Mouse (Mus musculus) cerebellum, adult 11-12 months (tissue): ENCODE measurements at regions not wholly inside any gene's neighbourhood (a gene's known extent, or its start where the extent isn't known, plus 50 kb on each side); places are given as distances from the start of the nearest gene placed in this dataset.
A peak's percentile ranks its signal among the peaks of the same experiment; 100 is the strongest.
"Not testable (repeated sequence)": the region's sequence is repeated elsewhere in the genome, so short reads cannot be mapped to it uniquely, and the experiment has no call there.

Source experiments
- DNase-seq: peaks from one replicate; pipeline ENCODE4 v3.0.0; 2022

DNA sequence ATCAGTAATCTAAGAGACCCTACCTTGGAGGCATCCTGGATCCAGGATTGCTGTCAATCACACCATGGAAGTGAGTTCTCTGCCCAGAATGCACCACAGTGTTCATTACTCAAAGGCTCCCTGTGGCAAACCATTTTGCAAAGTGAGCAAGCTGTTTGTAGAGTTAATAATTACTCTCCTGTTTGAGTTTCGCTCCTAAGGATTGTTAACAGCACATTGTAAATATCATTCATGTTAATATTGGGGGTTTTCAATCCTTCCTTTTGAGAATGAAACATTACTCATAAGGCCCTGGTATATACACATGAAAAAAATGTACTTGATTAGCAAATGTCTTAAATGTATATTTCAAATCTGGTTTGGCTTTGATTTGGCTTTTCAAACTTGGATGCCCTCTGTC is 58.1 kb upstream of the Clstn2 start:
- no peak for DNase-seq

DNA sequence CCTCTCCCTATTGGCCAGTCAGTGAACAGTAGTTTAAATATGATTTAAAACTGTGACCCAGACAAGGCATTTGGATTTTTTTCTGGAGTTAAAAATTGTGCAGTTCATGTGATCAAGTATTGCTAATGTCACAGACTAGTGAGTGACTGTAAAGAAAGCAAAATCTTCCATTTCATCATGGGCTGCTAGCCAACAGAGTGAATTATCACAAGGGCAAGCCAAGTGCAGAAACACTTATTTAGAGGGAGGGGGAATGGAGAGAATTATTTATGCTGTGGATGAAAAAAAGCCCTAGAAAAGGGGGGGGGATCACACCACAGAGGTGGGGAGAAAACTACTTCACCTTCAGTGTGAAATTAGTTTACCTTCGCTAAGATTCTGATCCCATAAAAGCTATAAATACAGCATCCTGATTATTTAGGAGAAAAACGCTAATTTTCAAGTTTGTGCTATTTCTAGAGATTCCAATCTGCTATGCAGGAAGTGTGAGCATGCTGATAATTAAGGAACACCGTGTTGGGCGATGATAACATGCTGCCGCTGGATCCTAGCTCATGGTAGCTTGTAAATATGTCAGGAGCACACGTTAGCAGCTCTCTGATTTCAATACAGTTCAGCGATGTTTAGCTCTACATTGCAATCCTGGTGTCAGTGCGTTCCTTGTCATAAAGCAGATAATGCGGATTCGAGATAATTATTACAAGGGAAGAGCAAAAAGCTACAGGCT is 62.2 kb upstream of the Clstn2 start:
- no peak for DNase-seq

DNA sequence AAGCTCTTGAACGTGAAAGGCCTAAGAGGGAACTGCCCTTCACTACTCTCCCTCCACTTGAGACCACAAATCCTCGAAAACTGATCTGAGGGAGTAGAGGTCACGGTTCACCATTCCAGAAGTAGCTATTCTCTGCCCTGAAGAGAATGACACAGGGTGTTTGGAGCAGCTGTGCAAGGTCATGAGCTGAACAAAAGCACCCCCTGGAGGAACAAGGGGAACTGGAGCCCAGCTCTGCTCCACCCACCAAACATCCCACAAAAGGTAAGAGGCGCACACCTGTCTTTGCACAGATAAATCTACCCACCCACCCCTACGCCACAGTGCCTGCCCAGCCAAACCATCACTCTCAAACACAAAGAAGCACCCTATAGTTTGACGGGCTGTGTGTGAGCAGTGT is 90.4 kb upstream of the Clstn2 start:
- DNase-seq: peak; percentile 13

DNA sequence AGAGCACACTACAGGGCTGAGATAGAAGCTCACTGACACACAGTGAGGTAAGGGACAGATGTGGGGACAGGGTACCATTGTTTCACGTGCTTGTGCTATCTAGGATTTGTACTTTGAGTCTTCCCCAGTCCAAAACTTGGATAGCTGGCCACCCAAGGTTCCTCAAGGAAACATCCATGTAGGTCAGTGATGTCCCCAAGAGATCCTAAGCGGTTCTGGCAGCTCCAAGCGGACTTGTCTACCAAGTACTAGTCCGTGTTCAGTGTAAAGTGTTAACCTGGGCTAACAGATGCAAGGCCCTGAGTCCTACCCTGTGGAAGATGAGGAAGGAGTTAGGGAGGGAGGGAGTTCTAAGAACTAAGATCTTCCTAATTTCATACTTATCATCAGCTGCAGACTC is 96.6 kb upstream of the Clstn2 start:
- no peak for DNase-seq

DNA sequence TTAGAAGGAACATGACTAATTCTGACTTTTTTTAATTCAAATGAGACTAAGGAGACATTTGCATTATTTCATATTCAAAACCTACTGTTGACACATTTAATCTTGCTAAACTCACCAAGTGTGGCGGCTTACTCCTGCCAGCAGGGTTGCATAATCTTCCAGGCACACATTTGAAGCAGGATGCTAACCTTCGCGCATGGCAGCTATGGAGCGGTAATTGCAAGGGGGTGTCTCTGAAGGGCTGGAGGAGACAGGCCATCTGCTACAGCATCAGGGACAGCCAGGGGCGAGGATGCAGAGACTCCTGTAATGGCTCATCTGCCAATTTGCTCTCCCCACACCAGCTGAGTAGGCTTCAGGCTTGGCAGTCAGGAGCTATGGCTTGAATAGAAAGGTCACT is 97.9 kb upstream of the Clstn2 start:
- peak; percentile 86 for DNase-seq

DNA sequence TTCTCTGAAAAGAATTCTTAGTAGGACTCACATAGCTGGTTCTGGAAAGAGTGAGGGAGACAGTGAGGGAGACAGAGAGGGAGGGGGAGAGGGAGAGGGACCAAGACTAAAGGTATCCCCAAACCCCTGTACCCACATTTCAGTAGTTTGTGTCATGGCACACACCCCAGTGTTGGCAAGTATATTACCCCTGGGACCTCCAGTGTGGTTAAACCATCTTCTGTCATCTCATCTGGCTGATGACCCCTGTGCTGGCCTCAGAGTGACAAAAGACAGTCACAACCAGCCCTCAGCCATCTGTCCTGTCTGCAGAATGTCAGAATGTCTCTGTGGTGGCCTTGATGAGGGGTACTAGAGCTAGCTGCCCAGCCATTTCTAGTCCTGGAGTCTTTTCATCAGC is 107.6 kb upstream of the Clstn2 start:
- no peak for DNase-seq

DNA sequence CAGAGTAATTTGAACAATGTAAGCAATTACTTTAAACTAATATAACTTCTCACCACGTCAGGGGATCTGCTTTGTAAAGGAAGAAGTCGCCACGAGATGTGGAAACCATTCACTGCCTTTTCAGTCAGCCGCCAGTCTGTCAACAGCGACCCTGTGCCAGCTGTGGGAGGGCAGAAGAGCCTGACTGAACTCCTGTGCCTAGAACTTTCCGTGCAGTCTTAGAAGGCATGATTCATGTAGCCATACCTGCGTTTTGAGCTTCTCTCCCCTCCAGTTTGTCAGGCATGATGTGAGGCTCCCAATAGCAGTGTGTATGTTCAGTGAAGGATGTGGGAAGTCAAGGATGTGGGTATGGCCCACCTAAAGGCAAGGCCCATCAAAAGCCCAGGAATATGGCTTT is 109.1 kb upstream of the Clstn2 start:
- no peak for DNase-seq

DNA sequence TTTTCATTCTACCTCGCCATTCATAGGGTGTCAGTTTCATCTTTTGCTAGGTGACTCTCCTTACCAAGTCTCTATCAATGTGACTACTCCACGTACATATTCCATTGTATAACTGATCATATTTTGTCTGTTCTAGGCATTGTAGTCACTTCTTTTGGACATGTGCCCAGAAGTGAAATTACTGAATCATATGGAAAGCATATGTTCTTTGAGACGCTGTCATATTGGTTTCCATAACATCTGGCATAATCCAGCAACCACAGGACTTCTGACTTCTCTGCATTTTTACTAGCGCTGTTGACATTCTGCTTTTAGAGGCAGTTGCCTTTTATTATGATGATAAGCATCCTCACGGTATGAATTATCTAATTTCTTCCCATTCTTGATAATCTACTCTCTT is 113.9 kb upstream of the Clstn2 start:
- DNase-seq: no peak

DNA sequence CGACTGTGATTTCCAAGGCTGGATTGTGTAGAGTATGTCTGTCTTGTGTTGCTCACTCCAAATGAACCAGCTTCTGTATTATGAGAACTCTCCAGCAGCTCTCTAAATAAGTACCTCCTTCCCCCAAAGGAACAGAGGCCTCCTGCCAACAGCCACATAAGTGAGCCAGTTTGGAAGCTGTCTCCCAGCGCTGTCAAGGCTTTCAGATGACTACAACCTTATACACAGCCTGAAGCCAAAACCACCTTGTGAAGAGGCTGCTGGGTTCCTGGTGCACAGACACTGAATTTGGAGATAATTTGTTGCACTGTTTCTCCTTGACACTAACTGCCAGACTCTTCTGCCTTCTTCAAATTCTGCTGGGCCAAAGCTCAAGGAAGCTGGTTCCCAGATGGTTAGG is 125.4 kb upstream of the Clstn2 start:
- DNase-seq: no peak

DNA sequence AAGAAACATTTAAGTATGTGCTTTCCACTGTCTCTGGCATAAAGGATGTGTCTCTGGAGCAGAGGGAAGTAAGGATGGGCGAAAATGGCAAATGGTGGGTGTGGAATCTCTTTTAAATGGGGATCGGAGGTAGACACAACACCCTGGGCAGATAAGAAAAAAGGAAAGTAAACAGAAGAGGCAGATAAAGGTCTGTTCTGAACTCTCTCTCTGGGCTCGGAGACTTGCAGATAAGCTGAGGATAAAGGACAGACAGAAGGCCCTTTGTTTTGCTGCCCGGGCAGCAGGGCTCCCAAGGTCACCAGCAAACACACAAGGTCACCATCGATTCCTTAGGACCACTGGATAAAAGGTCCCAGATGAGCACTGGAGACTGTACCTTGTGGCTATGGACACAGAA is 122.7 kb upstream of the Nmnat3 start:
- DNase-seq: no peak

DNA sequence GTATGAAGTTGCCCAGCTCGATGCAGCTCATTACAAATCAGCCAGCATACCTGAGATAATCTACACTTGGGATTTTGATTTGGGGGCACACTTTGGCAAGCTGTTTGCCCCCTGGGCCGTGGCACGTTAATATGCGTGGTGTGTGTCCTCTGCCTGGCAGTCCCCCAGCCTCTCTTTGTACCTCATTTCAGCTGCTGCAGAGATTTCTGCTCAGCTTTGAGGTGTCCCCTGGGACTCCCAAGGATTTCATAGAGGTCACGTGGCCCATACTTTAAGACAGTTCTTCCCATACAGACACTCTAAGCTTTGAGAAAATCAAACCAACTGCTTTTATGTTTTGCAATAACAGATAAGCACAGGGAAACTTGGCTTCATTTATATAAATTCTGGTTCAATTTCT is 113.2 kb upstream of the Nmnat3 start:
- DNase-seq: no peak

DNA sequence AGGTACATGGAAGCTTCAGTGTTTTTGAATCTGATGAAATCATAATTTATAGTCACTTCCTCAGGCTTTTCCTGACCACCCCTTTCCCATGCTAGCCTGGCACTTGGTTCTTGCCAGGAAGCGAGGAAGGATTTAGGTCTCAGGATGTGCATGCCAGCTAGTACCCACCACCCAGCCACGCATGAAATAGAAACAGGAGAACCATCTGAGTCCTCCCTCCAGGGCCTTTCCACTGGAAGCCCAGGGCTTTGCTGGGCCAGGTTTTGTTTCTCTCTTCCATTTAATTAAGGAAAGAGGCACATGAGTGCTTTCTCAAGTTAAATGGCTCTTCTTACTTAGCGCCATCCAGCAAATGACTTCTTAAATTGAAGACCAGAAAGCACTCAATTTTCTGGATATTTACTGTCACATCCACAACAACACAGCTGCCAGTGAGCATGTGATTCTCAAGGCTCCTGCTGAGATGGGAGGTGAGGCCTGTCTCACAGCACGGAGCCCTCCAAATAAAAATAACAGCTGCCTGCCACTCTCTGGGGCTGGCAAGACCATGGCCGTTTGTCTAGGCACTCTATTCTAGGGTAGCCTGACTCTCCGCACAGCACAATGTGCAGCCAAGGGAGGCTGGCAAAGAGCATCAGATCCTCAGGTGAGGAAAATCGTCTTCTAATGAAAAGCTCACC is 110.4 kb upstream of the Nmnat3 start:
- DNase-seq: no peak

DNA sequence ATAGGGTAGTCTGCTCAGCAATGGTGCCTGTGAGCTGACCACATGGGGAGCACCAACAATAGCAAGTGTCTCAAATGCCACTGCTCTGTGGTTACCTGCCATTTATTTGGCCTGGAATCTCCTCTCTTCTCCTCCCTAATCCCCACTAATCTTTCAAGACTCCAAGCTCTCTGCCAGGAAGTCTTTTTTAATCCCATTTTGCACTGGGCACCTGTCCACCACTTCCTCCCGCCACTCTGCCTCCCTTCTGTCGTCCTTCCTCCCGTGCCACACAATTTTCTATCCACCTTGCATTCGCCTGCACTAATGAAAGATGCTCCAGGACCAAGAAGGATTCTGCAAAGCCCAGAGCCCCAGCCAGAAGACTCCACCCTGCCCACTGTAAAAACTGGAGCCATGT is 106.5 kb upstream of the Nmnat3 start:
- peak; percentile 61 for DNase-seq

DNA sequence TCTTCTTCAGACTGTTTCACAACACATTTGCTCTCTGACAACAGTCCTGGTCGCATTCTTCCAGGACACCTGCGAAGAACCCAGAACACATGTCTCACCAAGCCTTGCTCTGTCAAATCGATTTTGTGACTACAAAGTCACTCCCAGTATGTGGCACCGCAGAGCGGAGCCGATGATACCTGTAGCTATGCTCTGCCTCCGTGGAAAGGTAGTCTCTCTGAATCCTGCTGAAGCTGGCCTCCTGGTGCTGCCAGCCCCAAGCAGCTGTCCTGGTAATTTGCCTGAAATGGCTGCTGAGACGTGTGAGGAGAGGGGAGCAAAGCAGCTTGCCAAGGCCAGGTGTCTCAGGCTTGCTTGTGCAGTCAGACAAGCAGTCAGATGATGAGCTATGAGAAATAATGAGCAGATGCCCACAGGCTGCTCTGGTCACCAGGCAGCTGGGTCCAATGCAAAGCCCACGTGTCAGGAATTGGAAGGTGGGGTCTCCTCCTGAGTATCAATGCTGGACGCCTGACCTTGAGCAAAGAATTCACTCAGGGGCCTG is 100.4 kb upstream of the Nmnat3 start:
- DNase-seq: no peak

DNA sequence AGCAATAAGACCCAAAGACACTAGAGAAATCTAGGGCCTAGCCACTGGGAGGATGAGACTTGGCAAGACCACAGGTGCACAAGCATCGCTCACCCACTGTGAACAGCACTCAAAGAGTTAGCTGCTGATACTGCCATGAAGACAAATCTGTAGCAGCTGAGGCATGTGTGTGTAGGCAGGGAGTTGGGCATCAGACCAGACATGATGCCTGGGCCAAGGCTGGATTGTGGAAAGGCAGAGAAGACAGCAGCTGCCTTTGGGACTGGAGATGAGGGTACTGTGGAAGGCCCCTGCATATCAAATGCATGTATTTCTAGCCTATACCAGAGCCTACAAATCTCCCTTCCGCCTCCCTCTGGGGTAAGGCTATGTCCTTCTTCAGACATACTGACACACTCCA is 92.9 kb upstream of the Nmnat3 start:
- DNase-seq: no peak

DNA sequence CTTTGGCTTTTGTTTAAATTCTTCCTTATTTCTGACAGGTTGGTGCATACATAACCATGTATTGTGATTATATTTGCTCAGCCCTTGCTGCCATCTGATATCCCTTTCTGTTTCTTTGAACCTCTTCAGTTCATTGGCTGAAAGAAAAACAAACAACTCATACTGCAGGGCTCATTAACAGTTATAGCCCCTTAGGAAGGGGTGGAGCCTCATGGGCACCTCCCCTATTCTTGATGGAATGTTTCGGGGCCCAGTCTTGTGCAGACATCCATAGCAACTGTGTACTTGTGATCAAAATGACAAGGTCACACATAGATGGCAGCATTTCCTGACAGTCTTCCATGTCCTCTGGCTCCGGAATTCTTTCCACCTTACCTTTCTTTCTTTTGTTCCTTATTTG is 68.4 kb upstream of the Nmnat3 start:
- DNase-seq: no peak

DNA sequence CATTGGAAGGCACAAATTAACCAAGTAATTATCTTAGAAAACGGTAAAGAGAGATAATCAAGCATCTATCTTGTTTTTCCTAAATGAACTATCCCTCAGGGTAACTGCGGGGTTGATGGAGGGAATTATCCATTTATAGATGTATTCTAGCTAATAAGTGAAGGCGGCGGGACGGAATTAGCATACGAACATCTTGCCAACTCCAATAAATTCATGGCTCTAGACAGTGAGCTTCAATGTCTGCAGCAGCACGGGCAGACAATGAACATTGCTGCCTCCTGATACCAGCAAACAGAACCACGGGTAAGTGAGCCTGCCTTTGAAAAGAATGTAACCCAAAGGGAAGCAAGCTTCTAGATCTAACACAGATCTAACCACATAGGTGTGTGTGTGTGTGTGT is 66.9 kb upstream of the Nmnat3 start:
- no peak for DNase-seq

DNA sequence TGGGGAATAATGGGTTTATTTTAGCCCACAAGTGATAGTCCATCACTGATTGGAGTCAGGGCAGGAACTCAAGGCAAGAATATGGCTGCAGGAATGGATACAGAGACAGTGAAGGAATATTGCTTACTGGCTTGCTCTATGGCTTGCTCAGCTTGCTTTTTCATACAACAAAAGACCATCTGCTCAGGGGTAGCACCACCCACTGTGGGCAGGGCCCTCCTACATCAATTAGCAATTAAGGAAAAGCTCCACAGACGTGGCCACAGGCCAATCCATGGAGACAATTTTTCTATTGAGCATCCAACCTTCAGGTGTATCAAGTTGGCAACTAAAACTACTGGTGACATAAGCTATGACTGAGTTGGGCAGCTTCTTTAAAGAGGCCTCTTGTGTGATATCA is 65.5 kb upstream of the Nmnat3 start:
- no peak for DNase-seq

DNA sequence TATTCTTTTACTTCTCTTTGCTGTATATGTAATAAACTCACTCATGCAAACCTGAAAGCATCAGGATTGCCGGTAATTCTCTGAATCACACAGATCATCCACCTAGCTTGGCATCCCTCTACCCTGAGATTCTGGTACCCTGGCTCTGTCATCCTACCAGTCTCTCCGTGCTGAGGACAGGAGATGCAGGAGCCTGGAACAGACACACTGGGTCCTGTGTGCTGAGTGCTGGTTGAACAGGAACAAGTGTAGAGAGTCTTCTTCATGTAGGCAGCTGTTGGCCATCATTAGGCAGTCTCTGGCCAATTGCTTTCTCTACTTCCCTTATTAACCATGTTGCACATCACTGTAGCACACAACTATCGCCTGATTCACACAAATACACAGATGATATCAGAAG is 59.0 kb upstream of the Nmnat3 start:
- DNase-seq: no peak

DNA sequence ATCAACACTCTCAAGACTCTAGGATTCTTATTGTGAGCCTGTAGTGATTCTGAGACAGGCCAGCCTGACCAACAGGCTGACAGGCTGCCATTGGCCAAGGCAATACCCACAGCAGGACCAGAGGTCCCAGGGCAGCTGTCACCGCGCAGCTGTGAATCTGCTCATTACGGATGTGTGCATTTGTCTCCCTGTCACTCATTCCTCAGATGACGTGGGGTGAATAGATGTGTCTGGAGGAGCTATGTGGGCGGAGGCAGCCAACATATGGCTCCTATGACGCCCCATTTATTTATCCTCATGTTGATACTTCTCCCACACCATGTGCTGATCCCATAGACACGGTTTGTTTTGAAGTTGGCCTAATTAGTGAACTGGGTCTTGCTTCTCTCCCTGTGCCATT is 58.3 kb upstream of the Nmnat3 start:
- DNase-seq: no peak

DNA sequence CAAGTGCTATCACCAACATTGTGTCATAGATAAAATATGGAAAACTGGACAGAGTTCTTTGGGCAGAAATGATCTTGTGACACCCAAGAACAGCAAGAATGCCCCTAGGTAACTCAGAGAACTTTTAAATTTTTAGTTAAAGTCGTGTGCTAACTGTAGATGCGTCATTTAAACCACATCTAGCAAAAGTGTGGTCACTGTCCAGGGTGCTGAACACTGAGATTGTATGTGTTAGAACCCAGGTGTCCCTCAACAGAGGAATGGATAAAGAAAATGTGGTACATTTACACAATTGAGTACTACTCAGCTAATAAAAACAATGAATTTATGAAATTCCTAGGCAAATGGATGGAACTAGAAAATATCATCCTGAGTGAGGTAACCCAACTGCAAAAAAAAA is 52.5 kb upstream of the Nmnat3 start:
- DNase-seq: not testable (repeated sequence)
